Mouse (Mus musculus): Measurements from ENCODE around the gene Sec24a.

Sec24a gene

GRCm38 (mm10) chr11:51649889-51650199, 113.6 kb downstream of the Sec24a start:
- DNase-seq (ENCODE audit: low spot score in 2 of 2), result no peak

GRCm38 (mm10) chr11:51649111-51649888, 114.1 kb downstream of the Sec24a start:
- no peak for DNase-seq (ENCODE audit: low spot score in 2 of 2)

GRCm38 (mm10) chr11:51648566-51648965, 114.9 kb downstream of the Sec24a start:
- DNase-seq (ENCODE audit: low spot score in 2 of 2), result no peak

GRCm38 (mm10) chr11:51646751-51647667, 116.4 kb downstream of the Sec24a start:
- DNase-seq (ENCODE audit: low spot score in 2 of 2), result no peak

GRCm38 (mm10) chr11:51646245-51646644, 117.2 kb downstream of the Sec24a start:
- no peak for DNase-seq (ENCODE audit: low spot score in 2 of 2)

GRCm38 (mm10) chr11:51645293-51645692, 118.1 kb downstream of the Sec24a start:
- no peak for DNase-seq (ENCODE audit: low spot score in 2 of 2)

- no peak for DNase-seq (ENCODE audit: low spot score in 2 of 2)
Observed at GRCm38 (mm10) chr11:51644217-51644616, 119.2 kb downstream of the Sec24a start.

- DNase-seq (ENCODE audit: low spot score in 2 of 2), result no peak
Observed at GRCm38 (mm10) chr11:51643761-51644160, 119.7 kb downstream of the Sec24a start.

GRCm38 (mm10) chr11:51643202-51643601, 120.2 kb downstream of the Sec24a start:
- no peak for DNase-seq (ENCODE audit: low spot score in 2 of 2)

Data from frontal cortex, postnatal 25 days (tissue).